Mouse (Mus musculus) spleen, adult 2 months (tissue): Measurements from ENCODE around the gene Ankrd52.

Experiments used
- CTCF ChIP-seq: fragments of 200-500 bp; IDR thresholded peaks from 2 replicates; pipeline ENCODE4 v1.5.1; 2011; ENCODE audit warnings: mild to moderate bottlenecking, inconsistent platforms; ENCODE audit not compliant: insufficient read depth, insufficient read length, insufficient replicate concordance; ENCODE audit errors: extremely low read depth
- POLR2A ChIP-seq: fragments of 200-500 bp; IDR thresholded peaks from 2 replicates; pipeline ENCODE4 v1.6.1; 2011; ENCODE audit warnings: low read depth, low read length, inconsistent platforms

GRCm38 (mm10) chr10:128369218-128369543 is 7.7 kb upstream of the Ankrd52 start:
- no peak for TF ChIP-seq CTCF
- no peak for TF ChIP-seq POLR2A
